Mouse (Mus musculus) lung, adult 2 months (tissue): ENCODE data around the gene Dok7. TPM values are rescaled to one million over a fixed set of nuclear protein-coding genes. Genes with fewer than 3 reads are reported as not detected.

Experiments
- DNase-seq: peaks from one replicate; pipeline ENCODE4 v3.0.0; 2022
- H3K4me1 ChIP-seq: fragments of 200-500 bp; 2 replicates; pipeline ENCODE4 v1.6.1; 2011; ENCODE audit warnings: low read length; ENCODE audit not compliant: control insufficient read depth, insufficient read depth
- H3K4me3 ChIP-seq: fragments of 200-500 bp; replicated peaks from 2 replicates; pipeline ENCODE3; 2011; ENCODE audit warnings: low read depth, mild to moderate bottlenecking, control low read depth, low read length; ENCODE audit errors: extremely low read depth
- CTCF ChIP-seq: fragments of 200-500 bp; IDR thresholded peaks from 2 replicates; pipeline ENCODE4 v1.5.1; 2011; ENCODE audit warnings: mild to moderate bottlenecking, low read length, control low read depth; ENCODE audit not compliant: insufficient read depth
- POLR2A ChIP-seq: fragments of 200-500 bp; IDR thresholded peaks from 2 replicates; pipeline ENCODE4 v1.6.1; 2011; ENCODE audit warnings: low read depth, mild to moderate bottlenecking, control low read depth, low read length, borderline replicate concordance; ENCODE audit errors: extremely low read depth
- WGBS: fragments of 180-500 bp; shearing (Covaris S2); methylation state at CpG from one replicate; pipeline ENCODE4 v1.1.7; 2018; 5-methylcytosine and 5-hydroxymethylcytosine counted together
- polyA plus RNA-seq: library from polyadenylated mRNA; depleted of rRNA; stranded (reverse); fragments of >200 nt; gene quantifications from 2 replicates; pipeline ENCODE4 v1.2.3, GENCODE M21; 2012

Gene Dok7
- polyA plus RNA-seq, 1 experiment = 2.3 TPM

DNA sequence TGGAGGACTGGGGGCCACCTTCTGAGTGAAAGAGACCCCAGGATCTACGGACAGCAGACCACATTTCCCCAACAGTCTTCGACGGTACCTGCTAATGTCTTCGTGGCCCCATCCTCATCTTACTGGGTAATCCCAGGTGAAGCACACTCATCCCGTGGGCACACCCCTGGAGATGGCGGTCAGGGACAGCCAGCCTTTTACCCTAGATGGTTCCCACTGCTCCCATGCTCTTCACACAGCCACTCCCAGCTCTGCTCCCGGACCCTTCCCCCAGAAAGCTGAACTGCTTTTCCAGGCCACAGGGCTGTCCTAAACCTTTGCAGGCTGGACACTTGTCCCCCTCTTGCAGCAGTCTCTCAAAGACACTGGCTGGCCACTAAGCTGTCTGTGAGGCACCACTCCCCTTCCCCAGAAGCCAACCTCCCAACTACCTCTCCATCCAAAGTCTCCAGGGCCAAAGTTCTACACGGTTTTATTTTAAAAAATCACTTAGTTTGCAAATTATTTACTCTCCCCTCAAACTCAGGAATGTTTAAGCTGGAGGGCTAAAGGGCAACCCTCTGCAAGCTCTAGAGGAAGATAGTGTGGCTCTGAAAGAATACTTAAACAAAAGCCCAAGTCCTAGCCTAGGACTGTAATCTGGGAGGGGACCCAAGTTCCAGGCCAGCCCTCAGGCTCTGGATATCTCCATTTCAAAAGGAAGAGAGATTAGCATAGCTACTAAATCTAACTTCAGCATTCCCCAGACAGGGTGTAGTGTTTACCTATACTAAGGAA, 47.8 kb downstream of the Dok7 start:
- H3K4me1 ChIP-seq = peaks cover 13% of the 10 kb centered on the region
- H3K4me3 ChIP-seq = no peak overlapping the region
- TF ChIP-seq POLR2A (no peak), CTCF (no peak)
- WGBS = 65% methylated on average over 8 of the region's 8 CpGs
- no peak for DNase-seq

DNA sequence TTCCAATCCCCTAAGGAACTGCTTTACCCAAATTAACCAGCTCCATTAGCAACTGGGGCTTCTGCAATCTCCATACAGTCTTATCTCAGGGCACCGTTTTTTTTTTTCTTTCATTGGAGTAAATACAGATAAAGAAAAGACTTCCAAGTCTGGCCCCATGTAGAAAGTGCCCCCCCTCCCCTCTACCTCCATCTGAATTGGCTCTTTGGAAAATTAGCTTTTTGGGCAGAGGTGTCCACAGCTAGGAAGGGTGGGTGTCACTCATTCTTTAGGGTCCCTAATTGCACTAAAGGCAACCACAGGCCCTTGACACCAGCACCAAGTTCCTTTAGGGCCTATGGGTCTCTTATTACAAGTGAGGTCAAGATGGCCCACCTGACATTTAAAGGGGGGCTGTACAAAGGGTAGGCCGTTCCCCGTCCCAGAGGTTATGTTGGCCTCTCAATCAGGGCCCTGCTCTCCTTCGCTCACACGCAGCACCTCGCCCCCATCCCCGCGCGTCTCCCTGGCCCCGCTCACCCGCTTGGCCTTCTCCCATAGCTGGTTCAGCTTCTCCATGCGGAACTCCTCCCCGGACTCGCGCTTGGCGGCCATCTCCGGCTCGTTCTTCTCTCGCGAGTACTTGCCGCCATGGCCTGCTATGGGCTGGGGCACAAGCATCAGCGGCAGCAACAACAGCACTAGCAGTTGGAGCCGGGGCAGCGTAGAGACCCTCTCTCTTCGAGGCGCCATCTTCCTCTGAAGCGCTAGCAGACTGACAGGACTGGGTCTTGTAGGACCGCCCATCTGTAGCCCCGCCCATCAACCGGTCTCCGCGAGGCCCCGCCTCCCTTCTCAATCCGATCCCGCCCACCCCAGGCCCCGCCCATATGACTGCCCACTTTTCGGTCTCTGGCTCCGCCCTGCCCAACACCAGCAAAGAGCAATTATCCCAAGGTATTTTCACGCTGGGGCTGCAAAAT, 48.7 kb downstream of the Dok7 start, which contains the start of gene Lrpap1:
Gene Lrpap1, minus strand, starts transcription at position 807 of the 962 bp plus-strand sequence.
- peaks cover 13% of the 10 kb centered on the region for H3K4me1 ChIP-seq
- peak within 1 kb of the TSS; percentile 81 for H3K4me3 ChIP-seq
- peak; percentile 90 for DNase-seq
- no peak for TF ChIP-seq CTCF
- peak; percentile 98 for TF ChIP-seq POLR2A
- WGBS = under 1% methylated on average over 39 of the region's 39 CpGs

DNA sequence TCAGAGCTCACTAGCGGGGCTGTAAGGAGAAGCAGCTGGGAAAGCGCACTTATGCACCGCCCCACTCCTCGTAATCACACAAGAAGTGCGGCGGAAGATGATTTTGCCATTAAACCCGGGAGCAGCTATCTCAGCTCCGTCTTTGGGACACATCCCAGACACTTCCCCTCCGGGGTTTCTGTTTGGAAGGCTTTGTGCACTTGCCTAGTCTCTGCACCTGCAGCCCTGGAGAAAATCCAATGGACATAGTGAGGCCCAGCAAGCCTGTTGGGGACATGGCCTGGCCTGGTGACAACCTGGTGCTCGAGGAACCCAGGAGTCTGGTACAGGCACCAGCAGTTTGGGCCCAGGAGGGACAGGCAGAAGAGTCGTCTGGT, 49.3 kb downstream of the Dok7 start:
- H3K4me3 ChIP-seq = peak overlapping the region; percentile 80
- no peak for TF ChIP-seq POLR2A
- TF ChIP-seq CTCF = no peak
- peaks cover 13% of the 10 kb centered on the region for H3K4me1 ChIP-seq
- no peak for DNase-seq
- WGBS = 5% methylated on average over 11 of the region's 11 CpGs

DNA sequence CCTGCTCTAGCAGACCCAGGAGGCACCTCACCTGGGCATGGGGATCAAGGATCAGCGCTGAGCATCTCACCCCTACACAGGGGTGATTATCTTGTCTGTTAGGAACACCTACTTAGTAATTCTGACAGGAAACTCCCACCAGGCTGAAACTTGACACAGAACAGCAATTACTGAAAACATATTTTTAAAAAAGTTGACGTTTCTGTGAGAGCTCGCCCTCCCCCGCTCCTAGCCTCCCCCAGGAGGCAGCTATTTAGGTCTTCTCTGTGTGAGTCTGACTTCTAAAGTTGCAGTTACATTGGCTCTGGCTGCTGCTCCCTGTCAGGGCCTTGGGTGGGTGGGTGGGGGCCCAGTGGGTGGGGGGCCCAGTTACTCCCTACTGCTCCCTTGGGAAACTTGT, 55.9 kb downstream of the Dok7 start:
- Histone ChIP-seq H3K4me1 (no peaks in the 10 kb centered on the region), H3K4me3 (no peak overlapping the region)
- TF ChIP-seq POLR2A = no peak
- no peak for TF ChIP-seq CTCF
- 59% methylated on average over 4 of the region's 4 CpGs for whole genome bisulfite sequencing
- DNase-seq = no peak

DNA sequence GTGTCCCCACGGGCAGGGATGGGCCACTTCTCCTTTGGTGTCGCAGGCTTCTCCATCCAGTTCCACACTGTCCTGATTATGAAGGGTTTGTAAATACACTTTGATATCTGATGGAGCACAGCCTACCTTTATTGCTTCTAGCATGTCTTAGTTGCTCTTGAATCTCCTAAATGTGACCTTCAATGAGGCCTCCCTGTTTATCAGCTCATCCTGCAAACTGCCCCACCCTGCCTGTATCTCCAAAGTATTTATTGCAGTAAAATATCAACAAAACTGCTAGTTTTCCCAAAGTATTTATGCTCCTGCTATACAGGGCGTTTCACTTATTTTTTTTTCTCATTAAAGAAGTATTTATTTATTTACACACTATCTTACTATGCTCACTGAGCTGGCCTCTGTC, 59.4 kb downstream of the Dok7 start:
- TF ChIP-seq POLR2A (no peak), CTCF (no peak)
- no peak overlapping the region for H3K4me3 ChIP-seq
- 70% methylated on average over 3 of the region's 3 CpGs for WGBS
- H3K4me1 ChIP-seq = no peaks in the 10 kb centered on the region
- DNase-seq = no peak

DNA sequence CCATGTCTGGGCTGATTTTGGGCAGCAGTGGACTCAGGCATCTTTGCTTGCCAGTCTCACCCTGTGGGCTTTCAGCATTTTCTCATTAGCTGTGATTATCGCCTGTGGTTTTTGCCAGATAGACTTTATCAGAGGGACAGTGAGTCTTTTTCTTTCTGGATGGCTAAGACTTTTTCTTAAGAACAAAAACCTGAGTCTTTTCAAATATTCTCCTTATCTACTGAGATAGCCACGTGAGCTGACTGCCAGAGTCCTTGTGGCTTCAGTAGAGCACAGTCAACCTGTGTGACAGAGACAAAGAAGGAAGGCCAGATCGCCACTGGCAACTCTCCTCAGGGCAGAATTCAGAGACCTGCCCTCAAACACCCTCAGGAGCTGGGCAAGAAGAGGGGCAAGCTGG, 61.1 kb downstream of the Dok7 start:
- Histone ChIP-seq H3K4me3 (no peak overlapping the region), H3K4me1 (no peaks in the 10 kb centered on the region)
- no peak for DNase-seq
- 72% methylated on average over 3 of the region's 3 CpGs for WGBS
- TF ChIP-seq POLR2A = no peak
- TF ChIP-seq CTCF = no peak

DNA sequence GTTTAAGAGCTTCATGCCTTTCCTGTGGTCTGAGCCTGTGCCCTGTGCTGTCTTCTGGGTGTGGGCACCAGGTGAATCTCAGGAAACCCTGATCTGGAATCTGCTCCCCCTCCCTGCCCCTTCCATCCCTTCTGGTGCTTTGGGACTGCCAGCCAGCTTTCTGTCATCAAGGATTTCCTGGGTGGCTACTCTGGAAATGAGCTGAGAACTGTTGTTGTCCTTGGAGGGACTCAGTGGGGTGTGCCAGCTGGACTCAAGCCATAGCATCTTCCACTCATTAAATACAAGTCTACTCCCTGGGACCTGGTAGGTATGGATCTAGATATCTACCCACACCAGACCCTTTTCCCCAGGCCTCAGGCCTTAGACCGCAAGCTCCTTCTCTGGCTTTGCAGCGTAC, 61.9 kb downstream of the Dok7 start:
- DNase-seq = no peak
- H3K4me3 ChIP-seq = no peak overlapping the region
- 95% methylated on average over 2 of the region's 2 CpGs for WGBS
- TF ChIP-seq CTCF (no peak), POLR2A (no peak)
- H3K4me1 ChIP-seq = no peaks in the 10 kb centered on the region

DNA sequence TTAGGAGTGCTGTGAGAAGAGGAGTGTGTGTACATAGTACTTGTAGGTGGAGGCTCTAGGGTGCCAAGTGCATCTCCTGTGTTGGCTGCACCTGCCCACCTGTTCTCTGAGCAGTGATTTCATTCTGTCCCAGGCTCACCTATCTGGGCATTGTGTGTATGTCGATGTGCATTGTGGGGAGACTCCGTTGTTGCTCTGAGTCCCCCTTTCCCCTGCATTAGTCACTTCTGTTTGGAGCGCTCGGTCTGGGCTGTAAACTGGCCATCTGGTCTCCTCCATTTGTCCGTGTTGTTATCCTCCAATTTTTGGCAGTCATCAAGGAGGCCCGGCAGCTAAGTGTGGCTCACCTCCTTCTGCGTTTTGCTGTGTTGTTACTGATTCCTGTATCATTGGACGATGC, 63.5 kb downstream of the Dok7 start:
- TF ChIP-seq POLR2A = no peak
- no peak for TF ChIP-seq CTCF
- Histone ChIP-seq H3K4me3 (no peak overlapping the region), H3K4me1 (no peaks in the 10 kb centered on the region)
- 82% methylated on average over 8 of the region's 8 CpGs for WGBS
- no peak for DNase-seq

DNA sequence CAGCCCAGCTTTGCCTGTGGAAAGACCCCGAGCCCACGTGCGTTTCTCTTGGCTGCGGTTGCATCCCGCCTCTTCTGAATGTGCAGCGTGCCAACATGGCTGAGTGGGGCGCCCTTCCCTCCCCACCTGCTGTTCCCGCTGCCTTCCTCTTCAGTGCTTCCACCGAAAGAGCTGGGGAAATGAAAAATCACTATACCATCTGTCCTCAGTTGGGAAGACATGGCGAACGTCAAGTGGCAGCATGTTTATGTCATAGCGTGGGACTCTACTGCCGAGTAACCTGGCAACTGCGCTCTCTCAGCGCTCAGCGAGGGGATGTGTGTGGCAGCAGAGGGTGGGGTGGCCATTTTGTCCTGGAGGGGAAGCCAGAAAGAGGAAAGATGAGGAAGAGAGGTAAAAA, 72.6 kb downstream of the Dok7 start:
- TF ChIP-seq POLR2A = no peak
- no peak for TF ChIP-seq CTCF
- WGBS = 79% methylated on average over 16 of the region's 16 CpGs
- no peak for DNase-seq
- no peaks in the 10 kb centered on the region for H3K4me1 ChIP-seq
- no peak overlapping the region for H3K4me3 ChIP-seq
